Mouse (Mus musculus): ENCODE data around the gene Foxc1. TPM values are rescaled to one million over a fixed set of nuclear protein-coding genes. Genes with fewer than 3 reads are reported as not detected.

Gene Foxc1
- total RNA-seq, 2 experiments from 2014 or later, result not detected

GRCm38 (mm10) chr13:31823316-31823715 lies 16.9 kb downstream of the Foxc1 start:
- no peak for ATAC-seq (replicated peaks; ENCODE audit: low FRiP score, low TSS enrichment, poor library complexity, severe bottlenecking)

DNA sequence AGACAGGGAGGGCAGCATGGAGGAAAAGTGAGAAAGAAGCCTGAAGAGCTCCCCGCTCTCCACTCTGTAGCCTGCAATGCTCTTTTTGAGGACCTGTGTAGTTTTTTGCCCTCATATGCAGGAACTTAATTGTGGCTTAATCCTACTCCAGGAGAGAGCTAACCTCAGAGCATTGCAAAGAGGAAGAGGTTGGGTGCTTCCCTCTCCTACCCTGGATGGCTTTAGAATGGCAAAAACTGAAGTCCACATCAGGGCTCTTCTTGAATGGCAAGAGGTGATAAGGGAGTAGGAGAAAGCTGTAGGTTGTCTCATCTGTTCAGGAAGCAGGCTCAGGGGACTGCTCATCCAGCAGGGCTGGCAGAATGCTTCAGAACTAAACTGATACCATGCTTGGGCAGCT lies 18.7 kb downstream of the Foxc1 start:
- ATAC-seq (replicated peaks; ENCODE audit: low FRiP score, low TSS enrichment, poor library complexity, severe bottlenecking), result no peak

GRCm38 (mm10) chr13:31827160-31827559 lies 20.7 kb downstream of the Foxc1 start:
- ATAC-seq (replicated peaks; ENCODE audit: low FRiP score, low TSS enrichment, poor library complexity, severe bottlenecking), result no peak

DNA sequence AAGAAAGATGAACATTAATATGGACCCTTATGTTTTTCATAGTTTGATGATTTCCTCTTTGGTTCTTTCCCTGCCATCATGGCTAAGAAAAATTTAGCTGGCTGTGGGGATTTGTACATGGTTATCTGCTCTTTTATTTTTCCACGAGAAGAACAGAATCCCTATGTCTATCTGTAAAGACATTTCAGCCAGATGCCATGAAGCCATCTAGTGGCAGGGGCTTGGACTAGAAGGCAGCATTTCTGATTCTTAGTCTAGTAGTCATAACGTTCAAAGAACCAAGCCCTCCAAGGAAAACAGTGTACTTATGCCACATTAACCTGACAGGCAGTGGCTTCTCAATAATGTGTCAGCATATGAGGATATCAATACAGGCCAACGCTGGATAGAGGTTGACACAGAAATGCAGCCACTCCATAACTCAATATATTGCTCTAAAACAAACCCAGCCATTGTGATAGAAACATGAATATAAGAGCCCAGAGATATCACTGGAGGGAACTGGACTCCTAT lies 21.4 kb downstream of the Foxc1 start:
- no peak for ATAC-seq (replicated peaks; ENCODE audit: low FRiP score, low TSS enrichment, poor library complexity, severe bottlenecking)

DNA sequence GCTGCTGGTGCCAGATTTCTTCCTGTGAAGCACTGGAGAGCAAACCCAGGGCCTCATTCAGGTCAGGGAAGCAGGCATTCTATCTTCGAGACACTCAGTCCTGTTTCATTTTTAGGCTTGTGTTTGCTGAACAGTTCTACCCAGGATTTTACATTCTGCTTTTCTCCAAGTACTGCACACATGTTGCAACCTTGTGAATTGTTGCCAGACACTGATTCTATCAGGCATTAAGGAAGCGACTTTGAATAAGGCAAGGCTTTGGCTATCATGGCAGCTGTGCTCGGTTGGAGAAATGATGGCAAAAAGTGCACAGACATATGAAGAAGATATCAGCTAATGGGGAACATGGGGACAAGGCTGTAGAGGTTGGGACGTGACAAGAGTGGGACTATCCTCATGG lies 22.0 kb downstream of the Foxc1 start:
- ATAC-seq (replicated peaks; ENCODE audit: low FRiP score, low TSS enrichment, poor library complexity, severe bottlenecking), result no peak

- no peak for ATAC-seq (replicated peaks; ENCODE audit: low FRiP score, low TSS enrichment, poor library complexity, severe bottlenecking)
These were observed 23.9 kb downstream of the Foxc1 start for GRCm38 (mm10) chr13:31830332-31830731.

DNA sequence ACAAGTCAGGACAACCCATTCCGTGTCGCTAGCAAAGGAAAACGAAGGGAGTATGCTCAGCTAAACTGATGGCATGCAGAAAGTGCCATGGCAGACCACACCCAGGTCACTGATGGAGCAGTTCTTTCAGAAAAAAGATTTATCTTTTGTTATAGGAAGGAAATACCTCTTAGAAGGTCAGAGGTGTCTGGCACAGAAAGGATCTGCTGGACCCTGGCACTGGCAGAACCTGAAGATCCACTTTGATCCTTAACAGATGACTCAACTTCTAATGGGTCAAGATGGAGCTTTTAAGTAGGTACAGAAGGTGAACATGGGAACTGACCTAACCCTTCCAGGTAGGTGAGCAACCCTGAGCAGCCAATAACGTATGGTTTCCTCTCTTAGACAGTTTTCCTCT lies 29.4 kb downstream of the Foxc1 start:
- no peak for ATAC-seq (replicated peaks; ENCODE audit: low FRiP score, low TSS enrichment, poor library complexity, severe bottlenecking)

- no peak for ATAC-seq (replicated peaks; ENCODE audit: low FRiP score, low TSS enrichment, poor library complexity, severe bottlenecking)
These were observed 43.0 kb downstream of the Foxc1 start for GRCm38 (mm10) chr13:31849258-31849971.

- ATAC-seq (replicated peaks; ENCODE audit: low FRiP score, low TSS enrichment, poor library complexity, severe bottlenecking), result no peak
These were observed 47.1 kb downstream of the Foxc1 start for GRCm38 (mm10) chr13:31853564-31853963.

- ATAC-seq (replicated peaks; ENCODE audit: low FRiP score, low TSS enrichment, poor library complexity, severe bottlenecking), result no peak
These were observed 47.6 kb downstream of the Foxc1 start for GRCm38 (mm10) chr13:31854000-31854399.

DNA sequence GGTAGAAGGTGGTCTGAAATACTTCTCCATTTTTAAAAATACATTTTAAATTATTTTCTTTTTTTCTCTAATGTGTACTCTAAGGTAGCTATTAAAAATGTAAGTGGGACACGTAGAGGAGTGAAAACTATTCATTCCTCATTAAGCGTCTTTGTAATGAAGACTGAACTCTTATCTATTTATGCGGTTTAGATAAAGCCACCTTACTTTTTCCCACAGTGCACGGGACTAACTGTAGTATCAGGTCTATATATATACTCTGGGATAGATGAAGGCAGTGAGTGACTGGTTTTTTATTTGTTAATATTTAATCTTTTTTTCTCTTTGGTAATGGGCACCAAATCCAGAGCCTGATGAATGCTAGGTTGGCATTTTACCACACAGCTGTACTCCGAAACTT lies 53.8 kb downstream of the Foxc1 start:
- ATAC-seq (replicated peaks; ENCODE audit: low FRiP score, low TSS enrichment, poor library complexity, severe bottlenecking), result no peak

Other genes with a start within 250 kb of the Foxc1 start
- gene A530084C06Rik, start 247.3 kb upstream of the Foxc1 start, total RNA-seq (2014; fragmentation: Nextera tagmentation), result not detected in 2 replicates
- not detected in 2 replicates for gene A530084C06Rik, start 247.3 kb upstream of the Foxc1 start, total RNA-seq (2017)
- not detected in 2 replicates for gene Foxf2, start 180.8 kb upstream of the Foxc1 start, total RNA-seq (2014; fragmentation: Nextera tagmentation)
- gene Foxf2, start 180.8 kb upstream of the Foxc1 start, total RNA-seq (2017), result not detected in 2 replicates